Mouse (Mus musculus): ENCODE data around the gene 1700001L19Rik. TPM values are rescaled to one million over a fixed set of nuclear protein-coding genes. Genes with fewer than 3 reads are reported as not detected.

The 1700001L19Rik gene
- polyA plus RNA-seq, 1 experiment from 2014 or later: 0.55 TPM

- H3K27me3 ChIP-seq (replicated peaks; ENCODE audit: low read depth, poor library complexity, severe bottlenecking): no peaks in the 10 kb centered on the region
- H3K4me3 ChIP-seq: no peak overlapping the region
- WGBS: 94% methylated on average over 1 of the region's 1 CpGs
- no peaks in the 10 kb centered on the region for H3K36me3 ChIP-seq (replicated peaks)
- H3K9me3 ChIP-seq: no peaks in the 10 kb centered on the region
- H3K4me1 ChIP-seq: no peaks in the 10 kb centered on the region
- no peak for DNase-seq (ENCODE audit: low spot score)
- no peak overlapping the region for H3K27ac ChIP-seq (replicated peaks)
Measured at GRCm38 (mm10) chr13:68642786-68643185, 45.6 kb downstream of the 1700001L19Rik start.

Other genes starting within 250 kb of the 1700001L19Rik start
- gene Mtrr, start 15.3 kb upstream of the 1700001L19Rik start, polyA plus RNA-seq (2016; fragmentation: Nextera tagmentation; extraction: Ambion mirVana): 23.6 and 26.4 TPM in 2 replicates
- 46.1 and 52.5 TPM in 2 replicates for gene Fastkd3, start 15.2 kb upstream of the 1700001L19Rik start, polyA plus RNA-seq (2016; fragmentation: Nextera tagmentation; extraction: Ambion mirVana)